Mouse (Mus musculus) small intestine, adult 2 months (tissue): ENCODE measurements at regions not wholly inside any gene's neighbourhood (a gene's known extent, or its start where the extent isn't known, plus 50 kb on each side); places are given as distances from the start of the nearest gene placed in this dataset.

Experiments
- CTCF ChIP-seq: fragments of 200-500 bp; IDR thresholded peaks from 2 replicates; pipeline ENCODE4 v1.5.1; 2012; ENCODE audit warnings: low read depth, mild to moderate bottlenecking, control low read depth, inconsistent platforms, low read length, moderate library complexity, mixed read lengths; ENCODE audit not compliant: insufficient replicate concordance, insufficient read length; ENCODE audit errors: extremely low read depth
- POLR2A ChIP-seq: fragments of 200-500 bp; IDR thresholded peaks from 2 replicates; pipeline ENCODE4 v1.6.1; 2012; ENCODE audit warnings: low read depth, mild to moderate bottlenecking, control low read depth, inconsistent platforms, low read length, moderate library complexity

GRCm38 (mm10) chr16:49505271-49505670 is 193.8 kb upstream of the Ift57 start:
- TF ChIP-seq CTCF (no peak), POLR2A (no peak)
